Mouse (Mus musculus): ENCODE results near the gene Hook2. TPM values are rescaled to one million over a fixed set of nuclear protein-coding genes. Genes with fewer than 3 reads are reported as not detected.

Gene Hook2
- polyA plus RNA-seq, 1 experiment: 14.1 TPM

DNA sequence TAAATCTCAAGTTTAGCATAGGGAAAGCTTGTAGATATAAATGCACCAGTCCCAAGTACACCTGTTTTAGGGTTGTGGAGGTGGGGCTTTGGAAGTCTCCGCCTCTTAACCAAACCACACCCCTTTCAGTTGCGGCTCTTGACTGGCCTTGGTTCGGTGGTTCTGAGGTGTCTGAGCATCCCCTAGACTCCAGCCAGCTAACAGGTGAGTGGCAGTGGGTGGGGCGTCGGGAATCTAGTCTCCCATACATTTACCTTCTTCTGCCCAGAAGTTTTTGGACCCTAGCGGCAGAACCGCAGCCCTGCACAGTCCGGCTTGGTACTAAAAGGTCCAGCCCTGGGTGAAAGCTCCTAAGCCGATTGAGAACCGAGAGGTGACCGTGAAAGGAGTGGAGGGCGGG is 40.6 kb upstream of the Hook2 start:
- no peak for DNase-seq
- no peak for TF ChIP-seq POLR2A (IDR thresholded peaks at IDR 0.05; ENCODE audit: borderline replicate concordance, insufficient read depth, low read length)
- H3K4me3 ChIP-seq (replicated peaks; ENCODE audit: insufficient read depth, low read depth, low read length): no peak overlapping the region
- WGBS: 25% methylated on average over 12 of the region's 12 CpGs
- H3K27ac ChIP-seq (ENCODE audit: insufficient read depth, low read length): no peak overlapping the region
- no peaks in the 10 kb centered on the region for H3K27me3 ChIP-seq (ENCODE audit: control insufficient read depth, insufficient read depth, low read length)
- peaks cover 6% of the 10 kb centered on the region; the same call in 1 of the 2 replicates for H3K4me1 ChIP-seq (ENCODE audit: control insufficient read depth, insufficient read depth, low read length)

DNA sequence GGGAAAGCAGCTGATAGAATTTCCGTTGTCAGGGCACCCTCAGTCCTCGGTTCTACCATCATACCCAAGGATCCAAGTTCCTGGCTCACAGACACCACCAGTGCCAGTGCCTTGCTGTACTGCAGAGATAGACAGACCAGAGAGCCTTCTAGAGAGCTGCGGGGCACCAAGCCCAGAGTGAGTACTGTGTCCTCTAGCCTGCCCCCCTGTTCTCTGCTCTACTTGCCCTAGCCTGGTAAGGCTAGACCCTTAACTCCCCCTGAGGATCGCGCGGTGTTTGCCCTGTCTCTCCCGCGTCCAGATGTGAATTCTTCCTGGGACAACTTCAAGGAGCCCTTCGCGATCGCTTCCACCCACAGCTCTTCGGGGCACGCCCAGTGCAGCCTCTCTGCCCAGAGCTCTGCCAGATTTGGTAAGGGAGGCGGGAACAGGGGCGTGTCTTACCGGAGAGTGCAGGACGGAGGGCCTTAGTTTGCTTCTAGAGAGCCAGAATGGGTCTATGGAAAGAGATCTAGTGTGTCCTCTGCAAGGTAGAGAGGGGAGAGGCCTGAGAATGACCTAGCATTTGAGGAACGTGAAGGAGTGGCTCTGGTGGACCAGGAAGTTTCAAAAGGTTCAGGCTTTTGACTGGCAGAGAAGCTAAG is 37.7 kb upstream of the Hook2 start:
- 10% methylated on average over 18 of the region's 18 CpGs for WGBS
- no peak for DNase-seq
- TF ChIP-seq POLR2A (IDR thresholded peaks at IDR 0.05; ENCODE audit: borderline replicate concordance, insufficient read depth, low read length): no peak

DNA sequence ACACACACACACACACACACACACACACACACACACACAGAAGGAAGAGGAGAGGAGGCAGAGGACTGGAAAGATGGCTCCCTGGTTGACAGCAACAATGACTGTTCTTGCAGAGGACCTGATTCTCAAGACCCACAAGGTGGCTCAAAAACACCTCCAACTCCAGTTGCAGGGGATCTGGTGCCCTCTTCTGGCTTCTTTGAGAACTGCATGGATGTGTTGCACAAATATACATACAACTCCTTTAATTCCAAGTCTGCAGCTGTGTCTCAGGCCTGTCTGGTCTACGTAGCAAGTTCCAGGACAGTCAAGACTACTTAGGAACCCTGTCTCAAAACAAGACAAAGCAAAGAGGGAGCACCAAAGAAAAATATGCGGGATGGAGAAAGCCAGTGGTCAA is 33.6 kb upstream of the Hook2 start:
- H3K27me3 ChIP-seq (ENCODE audit: control insufficient read depth, insufficient read depth, low read length): no peaks in the 10 kb centered on the region
- no peaks in the 10 kb centered on the region for H3K4me1 ChIP-seq (ENCODE audit: control insufficient read depth, insufficient read depth, low read length)
- no peak overlapping the region for H3K27ac ChIP-seq (ENCODE audit: insufficient read depth, low read length)
- no peak overlapping the region for H3K4me3 ChIP-seq (replicated peaks; ENCODE audit: insufficient read depth, low read depth, low read length)
- peak; percentile 69 to 82 for DNase-seq
- TF ChIP-seq CTCF (IDR thresholded peaks at IDR 0.05; ENCODE audit: borderline replicate concordance, insufficient read depth, low read depth, low read length): peak; percentile 82
- TF ChIP-seq POLR2A (IDR thresholded peaks at IDR 0.05; ENCODE audit: borderline replicate concordance, insufficient read depth, low read length): no peak
- WGBS: 33% methylated on average over 2 of the region's 2 CpGs

More for the DNA sequence above, 37.7 kb upstream of the Hook2 start:
- H3K27ac ChIP-seq (ENCODE audit: insufficient read depth, low read length): no peak overlapping the region
- H3K4me1 ChIP-seq (ENCODE audit: control insufficient read depth, insufficient read depth, low read length): no peaks in the 10 kb centered on the region
- no peaks in the 10 kb centered on the region for H3K27me3 ChIP-seq (ENCODE audit: control insufficient read depth, insufficient read depth, low read length)
- no peak overlapping the region for H3K4me3 ChIP-seq (replicated peaks; ENCODE audit: insufficient read depth, low read depth, low read length)

DNA sequence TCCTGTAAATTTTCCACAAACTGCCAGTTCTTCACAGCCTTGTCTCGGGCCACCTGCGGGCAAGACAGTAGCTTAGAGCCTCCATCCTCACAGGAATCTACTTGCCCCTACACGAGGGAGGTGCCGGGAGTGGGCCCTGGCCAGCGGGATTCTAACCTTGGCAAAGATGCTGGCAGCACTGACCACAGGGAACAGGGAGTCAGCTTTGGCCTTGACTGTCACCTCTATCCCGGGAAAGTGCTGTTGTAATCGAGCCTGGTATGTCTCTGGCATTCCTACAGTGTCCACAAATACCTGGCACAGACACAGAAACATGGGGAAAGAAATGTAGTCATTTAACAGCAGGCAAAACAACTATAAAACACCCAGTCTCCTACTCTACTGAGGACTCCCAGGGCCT is 30.6 kb upstream of the Hook2 start:
- no peaks in the 10 kb centered on the region; the same call in 1 of the 2 replicates for H3K4me1 ChIP-seq (ENCODE audit: control insufficient read depth, insufficient read depth, low read length)
- WGBS: 81% methylated on average over 7 of the region's 7 CpGs

DNA sequence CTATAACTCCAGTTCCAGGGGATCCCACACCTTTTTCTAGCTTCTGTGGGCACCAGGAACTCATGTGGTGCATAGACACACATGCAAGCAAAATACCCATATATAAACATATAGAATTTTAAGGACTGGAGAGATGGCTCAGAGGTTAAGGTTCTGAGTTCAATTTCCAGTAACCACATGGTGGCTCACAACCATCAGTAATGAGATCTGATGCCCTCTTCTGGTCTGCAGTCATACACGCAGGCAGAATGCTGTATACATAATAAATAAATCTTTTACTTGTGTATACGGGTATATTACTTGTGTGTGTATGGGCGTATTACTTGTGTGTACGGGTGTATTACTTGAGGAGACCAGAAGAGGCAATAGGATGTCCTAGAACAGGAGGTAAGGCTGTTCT is 26.5 kb upstream of the Hook2 start:
- Histone ChIP-seq H3K27ac (ENCODE audit: insufficient read depth, low read length) (no peak overlapping the region), H3K4me1 (ENCODE audit: control insufficient read depth, insufficient read depth, low read length) (peaks cover 3% of the 10 kb centered on the region; the same call in 1 of the 2 replicates), H3K27me3 (ENCODE audit: control insufficient read depth, insufficient read depth, low read length) (no peaks in the 10 kb centered on the region), H3K4me3 (replicated peaks; ENCODE audit: insufficient read depth, low read depth, low read length) (no peak overlapping the region)
- TF ChIP-seq POLR2A (IDR thresholded peaks at IDR 0.05; ENCODE audit: borderline replicate concordance, insufficient read depth, low read length) (no peak), CTCF (IDR thresholded peaks at IDR 0.05; ENCODE audit: borderline replicate concordance, insufficient read depth, low read depth, low read length) (no peak)
- WGBS: 84% methylated on average over 4 of the region's 4 CpGs
- no peak for DNase-seq

More for the DNA sequence above, 30.6 kb upstream of the Hook2 start:
- H3K27ac ChIP-seq (ENCODE audit: insufficient read depth, low read length): no peak overlapping the region
- TF ChIP-seq CTCF (IDR thresholded peaks at IDR 0.05; ENCODE audit: borderline replicate concordance, insufficient read depth, low read depth, low read length) (no peak), POLR2A (IDR thresholded peaks at IDR 0.05; ENCODE audit: borderline replicate concordance, insufficient read depth, low read length) (no peak)
- H3K27me3 ChIP-seq (ENCODE audit: control insufficient read depth, insufficient read depth, low read length): no peaks in the 10 kb centered on the region
- no peak overlapping the region for H3K4me3 ChIP-seq (replicated peaks; ENCODE audit: insufficient read depth, low read depth, low read length)
- DNase-seq: no peak

DNA sequence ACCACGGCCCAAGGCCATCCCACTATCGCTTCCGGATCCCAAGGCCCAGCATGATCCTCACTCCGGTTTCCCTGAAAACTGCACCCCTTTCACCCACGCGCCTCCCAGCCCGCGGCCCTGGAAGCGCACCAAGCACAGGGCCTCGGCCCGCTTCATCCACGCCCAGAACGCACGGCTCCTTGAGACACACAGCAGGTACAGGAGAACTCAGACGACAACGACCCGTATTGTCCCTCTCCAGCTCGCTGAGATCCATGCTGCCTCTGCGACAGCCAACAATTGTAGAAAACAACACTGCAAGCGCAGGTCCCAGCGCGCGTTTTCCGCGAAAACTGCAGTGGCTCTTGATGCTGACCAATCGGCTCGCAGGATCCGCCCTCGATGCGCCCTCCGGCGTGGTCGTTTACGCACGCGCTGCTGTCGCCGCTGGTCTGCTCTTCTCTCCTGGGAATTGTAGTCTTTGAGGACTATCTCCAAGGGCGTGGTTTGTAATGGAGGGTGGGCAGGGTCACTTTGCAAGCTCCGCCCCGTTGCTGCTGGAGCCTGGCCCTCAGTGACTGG is 24.6 kb upstream of the Hook2 start:
- Histone ChIP-seq H3K27me3 (ENCODE audit: control insufficient read depth, insufficient read depth, low read length) (no peaks in the 10 kb centered on the region), H3K27ac (ENCODE audit: insufficient read depth, low read length) (peak overlapping the region; percentile 10; the same call in 1 of the 2 replicates), H3K4me3 (replicated peaks; ENCODE audit: insufficient read depth, low read depth, low read length) (peak overlapping the region; percentile 73), H3K4me1 (ENCODE audit: control insufficient read depth, insufficient read depth, low read length) (peaks cover 5% of the 10 kb centered on the region; the same call in 1 of the 2 replicates)
- under 1% methylated on average over 41 of the region's 41 CpGs for WGBS
- 0 out of 2 replicates have a peak, but pooled peaks have one; percentile 2 for TF ChIP-seq CTCF (IDR thresholded peaks at IDR 0.05; ENCODE audit: borderline replicate concordance, insufficient read depth, low read depth, low read length)
- TF ChIP-seq POLR2A (IDR thresholded peaks at IDR 0.05; ENCODE audit: borderline replicate concordance, insufficient read depth, low read length): peak; percentile 71; the same call in 1 of the 2 replicates
- peak; percentile 91 to 95 for DNase-seq

DNA sequence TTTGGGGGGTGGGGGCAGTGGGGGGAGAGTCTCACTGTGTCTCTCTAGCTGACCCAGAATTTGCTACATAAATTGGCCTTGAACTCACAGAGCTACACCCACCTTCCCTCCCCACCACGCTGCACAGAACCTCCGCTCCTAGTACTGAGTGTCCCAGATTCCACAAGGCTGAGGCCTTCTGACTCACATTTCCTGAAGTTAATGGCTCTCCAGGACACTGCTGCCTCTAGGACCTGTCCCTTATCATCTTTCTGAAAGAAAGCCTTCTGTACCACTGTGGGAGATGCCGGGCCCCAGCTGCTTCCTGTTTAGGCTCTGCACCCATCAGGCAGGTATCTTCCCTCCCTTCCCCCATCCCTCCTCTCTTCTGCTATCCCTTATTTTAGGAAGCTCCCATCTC is 23.8 kb upstream of the Hook2 start:
- DNase-seq: no peak
- no peak overlapping the region for H3K27ac ChIP-seq (ENCODE audit: insufficient read depth, low read length)
- H3K4me1 ChIP-seq (ENCODE audit: control insufficient read depth, insufficient read depth, low read length): peaks cover 5% of the 10 kb centered on the region; the same call in 1 of the 2 replicates
- H3K4me3 ChIP-seq (replicated peaks; ENCODE audit: insufficient read depth, low read depth, low read length): no peak overlapping the region
- no peaks in the 10 kb centered on the region for H3K27me3 ChIP-seq (ENCODE audit: control insufficient read depth, insufficient read depth, low read length)
- TF ChIP-seq POLR2A (IDR thresholded peaks at IDR 0.05; ENCODE audit: borderline replicate concordance, insufficient read depth, low read length) (no peak), CTCF (IDR thresholded peaks at IDR 0.05; ENCODE audit: borderline replicate concordance, insufficient read depth, low read depth, low read length) (no peak)
- 75% methylated on average over 3 of the region's 3 CpGs for WGBS

Measured in cerebellum, adult 2 months (tissue).